Mouse (Mus musculus): ENCODE data around the gene Slc1a5.

Slc1a5 gene

DNA sequence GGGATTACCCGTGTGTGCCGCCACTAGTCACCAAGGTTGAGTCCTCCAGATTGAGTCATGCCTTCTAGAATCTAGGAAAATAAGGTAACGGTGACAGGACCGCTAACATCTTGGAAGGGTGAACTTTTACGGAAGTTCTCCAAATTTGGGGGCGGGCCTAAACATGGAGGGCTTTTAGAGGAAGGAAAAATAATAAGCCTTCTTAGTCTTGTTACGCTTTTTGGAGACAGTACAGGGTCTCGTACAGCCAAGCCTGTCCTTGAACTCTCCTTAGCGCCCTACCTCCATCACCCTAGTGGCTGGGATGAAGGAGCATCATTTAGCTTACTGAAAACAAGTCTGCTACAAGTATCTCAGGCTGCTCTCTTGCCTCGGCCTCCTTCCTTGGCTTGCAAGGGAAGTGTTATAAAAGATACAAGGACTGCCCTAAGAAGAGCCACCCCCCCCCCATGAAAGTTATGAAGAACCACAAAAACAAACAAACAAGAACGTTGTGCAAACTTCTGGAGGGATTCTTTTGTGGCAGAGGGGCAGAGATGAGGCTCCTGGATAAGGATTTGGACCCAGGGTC, 1.5 kb downstream of the Slc1a5 start:
- no peak for DNase-seq (ENCODE audit: low spot score in 2 of 2)

DNA sequence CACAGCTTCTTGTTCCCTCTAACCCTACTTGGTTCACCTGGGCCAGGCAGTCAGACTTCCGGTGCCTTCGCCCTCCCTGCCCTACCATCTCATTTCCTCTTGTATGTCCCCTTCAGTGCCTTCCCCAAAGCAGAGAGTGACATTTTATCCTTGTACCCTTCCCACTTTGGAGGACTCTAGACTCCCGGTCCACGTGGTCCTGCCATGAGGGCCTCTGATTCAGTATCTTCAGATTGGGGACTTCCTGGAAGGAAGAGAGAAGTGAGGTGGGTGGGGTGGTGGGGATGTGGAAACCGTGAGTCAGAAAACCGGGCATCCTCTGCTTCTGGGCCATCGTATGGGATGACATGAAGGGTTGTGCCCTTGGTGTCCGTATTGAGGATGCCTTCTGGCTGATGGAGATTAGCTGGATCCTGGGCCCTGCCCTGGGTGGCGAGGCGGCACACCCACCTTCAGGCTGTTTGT, 2.1 kb downstream of the Slc1a5 start:
- DNase-seq (ENCODE audit: low spot score in 2 of 2): no peak

DNA sequence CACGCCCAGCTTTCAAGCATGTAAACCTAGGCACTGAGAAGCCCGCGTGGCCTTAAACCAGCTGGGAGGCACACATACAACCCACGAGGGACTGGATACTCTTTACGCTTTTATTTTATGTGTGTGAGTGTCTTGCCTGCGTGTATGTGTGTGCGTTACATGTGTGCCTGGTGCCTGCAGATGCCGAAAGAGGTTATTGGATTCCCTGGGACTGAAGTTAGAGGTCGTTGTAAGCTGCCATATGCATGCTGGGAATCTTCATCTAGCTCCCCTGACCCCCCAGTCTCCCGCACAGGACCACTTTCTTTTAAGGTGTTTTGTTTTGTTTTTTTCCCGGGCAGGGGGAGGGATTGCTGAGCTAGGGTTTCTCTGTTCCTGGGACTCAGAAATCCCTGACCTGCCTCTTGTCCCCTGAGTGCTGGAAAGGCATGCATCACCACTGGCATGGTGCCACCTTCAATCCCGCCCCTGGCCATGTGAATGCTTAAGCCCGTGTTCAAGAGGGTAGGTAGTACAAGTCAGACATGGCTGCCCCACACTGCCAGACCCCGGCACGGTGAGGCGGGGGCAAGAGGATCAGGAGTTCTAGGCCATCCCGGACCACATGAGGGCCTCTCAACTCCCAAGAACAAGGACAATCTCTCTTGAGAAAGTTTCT, 2.7 kb downstream of the Slc1a5 start:
- peak in 1 of 2 experiments; percentile 70 for DNase-seq (ENCODE audit: low spot score in 2 of 2)

DNA sequence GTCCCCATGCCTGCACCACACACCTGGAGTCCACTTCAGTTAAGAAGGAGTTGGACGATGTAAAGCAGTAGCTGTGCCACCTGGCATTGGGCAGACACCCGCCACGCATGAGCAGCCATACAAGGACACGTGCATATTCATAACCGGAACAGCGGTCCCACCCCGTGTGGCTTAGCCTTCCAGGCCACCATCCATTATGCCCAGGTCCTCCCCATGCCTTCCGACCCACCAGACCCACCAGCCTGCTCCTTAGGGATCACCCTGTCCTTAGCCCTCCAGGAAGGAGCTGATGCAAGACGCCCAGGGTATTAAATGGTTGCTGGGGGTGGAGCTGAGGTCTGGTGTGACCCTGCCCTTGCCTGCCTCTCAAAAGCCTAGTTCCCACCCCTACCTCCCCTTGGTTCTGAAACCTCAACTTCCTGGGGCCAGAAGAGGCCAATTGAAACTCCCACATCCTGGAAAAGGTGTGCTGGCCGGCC, 3.4 kb downstream of the Slc1a5 start:
- no peak for DNase-seq (ENCODE audit: low spot score in 2 of 2)

DNA sequence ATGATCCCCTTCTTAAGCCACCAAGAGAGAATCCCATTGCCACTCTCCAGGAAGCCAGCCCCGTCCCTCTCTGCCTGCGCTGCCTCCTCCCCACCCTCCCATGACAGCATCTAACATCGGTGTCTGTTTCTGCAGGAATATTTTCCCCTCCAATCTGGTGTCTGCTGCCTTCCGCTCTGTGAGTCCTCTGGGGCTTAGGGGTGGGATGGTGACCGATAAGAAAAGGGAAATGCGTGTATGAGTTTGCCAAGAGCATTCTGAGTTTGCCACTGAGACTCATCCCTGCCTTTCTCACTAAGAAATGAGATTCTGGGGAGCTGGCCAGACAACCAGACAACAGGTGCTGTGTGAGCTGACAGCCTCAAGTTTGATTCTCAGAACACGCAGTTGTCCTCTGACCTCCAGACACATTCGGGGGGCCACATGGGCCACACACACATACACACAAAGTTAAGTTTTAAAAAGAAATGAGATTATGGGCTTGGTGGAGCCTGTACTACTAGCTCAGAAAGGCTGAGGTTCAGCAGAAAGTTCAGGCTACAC, 4.5 kb downstream of the Slc1a5 start:
- DNase-seq (ENCODE audit: low spot score in 2 of 2): no peak

DNA sequence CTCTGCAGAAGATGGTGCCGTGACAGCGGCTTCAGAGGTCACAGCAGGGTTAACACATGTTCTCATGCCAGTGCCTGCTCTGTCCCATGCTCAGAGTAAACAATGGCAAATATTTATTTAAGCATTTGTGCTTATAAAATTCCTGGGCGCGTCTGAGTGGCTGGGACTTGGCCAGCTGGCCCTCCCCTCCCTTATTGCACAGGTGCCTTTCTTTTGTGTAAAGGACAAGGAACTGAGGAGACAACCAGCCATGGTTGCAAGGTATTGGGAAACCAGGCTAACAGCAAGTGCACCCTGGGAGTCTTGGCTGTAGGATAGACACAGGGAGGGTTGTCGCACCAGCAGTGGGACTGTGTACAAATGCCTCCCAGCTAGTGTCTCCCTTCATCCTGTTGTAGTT, 11.2 kb downstream of the Slc1a5 start:
- peak in 1 of 2 experiments; percentile 59 for DNase-seq (ENCODE audit: low spot score in 2 of 2)

DNA sequence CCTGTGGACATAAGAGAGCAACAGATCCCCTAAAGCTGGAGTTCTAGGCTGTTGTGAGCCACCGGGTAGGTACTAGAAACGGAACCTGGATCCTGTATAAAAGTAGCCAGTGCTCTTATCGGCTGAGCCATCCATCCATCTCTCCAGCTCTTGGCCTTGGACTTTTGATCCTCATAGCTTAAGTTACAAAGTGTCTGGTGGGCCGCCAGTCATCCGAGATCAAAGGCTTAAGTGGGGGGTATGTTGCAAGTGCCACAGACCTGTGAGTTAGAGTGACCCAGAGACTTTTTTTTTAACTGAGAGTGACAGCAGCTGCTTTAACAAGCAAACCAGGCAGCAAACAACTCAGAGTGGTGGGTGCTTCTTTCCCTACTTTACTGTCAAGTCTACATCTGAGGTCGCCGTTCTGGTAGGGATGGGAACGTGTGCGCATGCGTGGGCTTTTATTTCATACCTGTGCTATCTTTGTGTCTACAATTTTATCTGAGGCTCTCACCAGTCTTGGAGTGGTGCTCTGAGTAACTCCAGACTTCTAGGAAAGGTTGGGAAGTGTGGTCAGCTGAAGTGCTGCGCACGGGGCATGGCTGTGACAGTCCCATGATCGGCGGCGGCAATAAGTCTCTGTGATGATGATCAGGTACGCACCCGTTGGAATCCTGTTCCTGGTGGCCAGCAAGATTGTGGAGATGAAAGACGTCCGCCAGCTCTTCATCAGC, 12.0 kb downstream of the Slc1a5 start:
- no peak for DNase-seq (ENCODE audit: low spot score in 2 of 2)

DNA sequence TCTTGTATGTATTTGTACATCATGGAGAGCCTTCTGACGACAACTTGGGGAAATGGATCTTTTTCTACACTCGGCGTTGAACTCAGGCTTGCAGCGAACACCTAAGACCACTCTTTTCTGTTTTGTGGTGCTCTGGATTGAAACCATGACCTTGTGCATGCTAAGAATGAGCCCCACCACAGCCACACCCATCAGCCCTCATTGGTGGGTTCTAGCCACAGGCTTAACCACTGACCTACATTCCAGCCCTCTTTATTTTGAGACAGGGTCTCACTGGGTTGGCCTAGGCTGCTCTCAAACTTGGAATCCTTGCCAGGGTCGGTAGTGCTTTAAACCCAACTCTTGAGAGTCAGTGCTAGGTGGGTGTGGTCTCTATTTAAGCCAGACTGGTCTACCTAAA, 13.7 kb downstream of the Slc1a5 start:
- no peak for DNase-seq (ENCODE audit: low spot score in 2 of 2)

DNA sequence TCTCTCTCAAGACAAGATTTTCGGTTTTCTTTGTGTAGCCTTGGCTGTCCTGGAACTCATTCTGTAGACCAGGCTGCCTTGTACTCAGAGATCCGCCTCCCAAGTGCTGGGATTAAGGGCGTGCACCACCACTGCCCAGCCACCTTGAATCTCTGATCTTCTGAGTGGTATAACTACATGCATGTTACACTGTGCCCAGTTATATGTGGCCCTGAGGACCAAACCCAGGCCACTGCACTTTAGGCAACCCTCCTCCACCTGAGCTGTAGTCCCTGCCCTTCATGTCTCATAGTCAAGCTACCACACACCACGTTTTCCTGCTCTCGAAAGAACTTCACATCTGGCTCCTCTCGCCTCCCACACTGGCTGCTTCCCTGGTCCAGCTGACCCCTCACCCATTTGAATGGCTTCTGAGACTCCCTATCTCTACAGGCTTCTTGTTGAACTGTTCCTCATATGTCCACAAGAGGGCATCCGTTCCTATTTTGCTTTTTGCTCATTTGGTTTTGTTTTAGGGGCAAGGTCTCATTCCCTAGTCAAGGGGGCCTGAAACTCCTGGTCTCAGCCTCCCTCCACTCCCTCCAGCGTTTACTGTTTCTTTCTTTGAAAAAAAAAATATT, 23.4 kb downstream of the Slc1a5 start:
- no peak for DNase-seq (ENCODE audit: low spot score in 2 of 2)

DNA sequence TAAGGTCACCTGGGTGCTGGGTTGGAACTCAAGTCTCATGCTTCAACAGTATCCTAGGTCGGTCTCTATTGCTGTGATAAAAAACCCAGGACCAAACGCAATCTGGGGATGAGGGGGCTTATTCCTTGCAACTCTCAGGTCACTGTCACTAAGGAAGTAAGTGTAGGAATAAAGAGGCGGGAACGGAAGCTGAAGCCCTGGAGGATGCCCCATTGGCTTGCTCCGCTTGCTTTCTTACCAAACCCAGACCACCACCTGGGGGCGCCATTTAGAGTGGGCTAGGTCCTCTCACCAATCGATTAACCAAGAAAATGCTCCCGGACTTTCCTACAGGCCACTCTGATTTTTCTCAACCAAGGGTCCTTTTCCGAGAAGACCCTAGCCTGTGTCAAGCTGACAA, 26.8 kb downstream of the Slc1a5 start:
- DNase-seq (ENCODE audit: low spot score in 2 of 2): no peak

DNA sequence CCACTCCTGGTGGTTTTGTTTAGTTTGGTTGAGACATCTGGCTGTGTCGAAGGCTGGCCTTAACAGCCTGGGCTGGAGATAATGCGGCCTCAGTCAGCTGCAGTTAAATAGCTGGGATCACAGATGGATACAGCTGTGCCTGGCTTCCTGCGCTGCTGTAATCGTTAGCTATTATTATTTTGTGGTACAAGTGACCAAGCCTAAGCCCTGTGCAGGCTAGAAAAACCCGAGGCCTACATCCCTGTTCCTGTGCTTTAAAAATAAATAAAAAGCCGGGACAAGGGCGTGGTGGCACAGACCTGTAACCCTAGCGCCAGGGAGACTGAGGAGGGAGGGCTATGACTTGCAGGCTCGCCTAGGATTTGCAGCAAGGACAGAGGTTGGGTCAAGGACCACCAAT, 27.5 kb downstream of the Slc1a5 start:
- no peak for DNase-seq (ENCODE audit: low spot score in 2 of 2)

DNA sequence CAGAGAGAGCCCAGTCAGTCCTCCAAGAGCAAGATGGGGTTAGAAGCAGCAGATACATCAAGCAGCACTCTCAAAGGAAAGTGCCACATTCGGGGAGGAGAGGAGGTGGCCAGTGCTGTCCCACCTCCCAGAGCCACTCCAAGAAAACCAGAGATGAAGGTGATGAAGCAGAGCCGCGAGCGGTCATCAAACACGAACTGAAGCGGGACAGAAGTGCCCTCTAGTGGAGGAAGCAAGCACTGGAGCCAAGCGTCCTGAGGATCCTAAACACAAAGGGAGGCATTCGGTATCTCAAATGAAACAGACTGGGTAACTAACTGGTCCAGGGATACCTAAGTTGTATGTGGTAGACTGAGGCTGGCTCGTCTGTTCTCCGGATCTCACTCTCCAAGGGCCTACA, 28.6 kb downstream of the Slc1a5 start:
- peak; percentile 62 to 70 for DNase-seq (ENCODE audit: low spot score in 2 of 2)

DNA sequence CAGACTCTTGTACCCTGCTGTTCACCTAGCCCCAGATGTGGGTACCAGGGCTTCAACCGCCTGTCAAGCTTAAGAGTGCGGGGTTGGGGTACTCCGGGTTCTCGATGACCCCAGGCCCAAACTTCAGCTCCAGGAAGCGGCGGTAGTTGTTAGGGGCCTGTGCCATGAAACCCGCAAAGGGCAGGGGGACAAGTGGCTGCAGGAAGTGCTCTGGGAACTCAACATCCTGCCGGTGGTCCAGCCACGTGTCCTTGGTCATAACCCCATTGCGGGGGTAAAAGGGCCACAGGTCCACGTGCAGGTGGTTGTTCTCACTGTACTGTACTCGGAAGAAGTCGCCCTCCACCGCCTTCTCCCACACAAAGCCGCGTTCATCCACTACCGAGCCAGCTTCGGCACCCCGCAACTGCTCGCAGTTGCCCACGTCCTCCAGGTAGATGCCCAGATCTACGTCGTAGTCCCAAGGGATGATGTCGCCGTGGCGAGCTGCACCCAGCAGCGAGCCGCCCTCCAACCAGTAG, 29.3 kb downstream of the Slc1a5 start:
- DNase-seq (ENCODE audit: low spot score in 2 of 2): no peak

DNA sequence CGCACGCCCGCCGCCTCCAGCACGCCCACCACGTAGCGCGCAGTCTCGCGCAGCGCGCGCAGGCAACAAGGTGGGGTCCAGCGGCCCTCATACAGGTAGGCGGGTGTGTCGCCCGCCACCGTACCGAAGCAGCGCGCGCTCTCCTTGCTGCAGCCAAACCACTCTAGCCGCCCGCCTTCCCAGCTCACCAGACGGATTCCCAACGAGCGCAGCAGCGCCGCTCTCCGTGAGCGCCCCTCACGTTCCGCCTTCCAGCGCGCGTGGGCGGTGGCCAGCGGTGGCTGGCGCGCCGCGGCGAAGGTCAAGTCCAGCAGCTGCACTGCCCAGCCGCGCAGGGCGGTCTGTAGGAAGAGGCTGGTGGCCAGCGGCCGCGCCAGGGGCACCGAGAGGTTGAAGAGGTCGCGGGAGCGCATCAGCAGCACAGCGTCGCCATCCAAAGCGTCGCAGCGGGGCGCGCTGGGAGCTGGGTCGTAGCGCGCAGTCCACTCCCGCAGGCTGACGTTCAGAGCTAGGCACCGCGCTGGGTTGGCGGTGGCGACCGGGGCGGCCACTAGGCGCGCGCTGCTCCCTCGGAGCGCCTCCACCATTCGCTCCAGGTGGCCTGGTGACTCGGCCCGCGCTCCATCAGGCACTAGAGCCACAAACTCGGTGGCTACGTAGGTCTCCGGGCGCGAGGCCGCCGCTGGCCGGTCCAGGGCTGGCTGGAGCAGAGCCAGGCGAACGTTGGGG, 29.9 kb downstream of the Slc1a5 start:
- no peak for DNase-seq (ENCODE audit: low spot score in 2 of 2)

DNA sequence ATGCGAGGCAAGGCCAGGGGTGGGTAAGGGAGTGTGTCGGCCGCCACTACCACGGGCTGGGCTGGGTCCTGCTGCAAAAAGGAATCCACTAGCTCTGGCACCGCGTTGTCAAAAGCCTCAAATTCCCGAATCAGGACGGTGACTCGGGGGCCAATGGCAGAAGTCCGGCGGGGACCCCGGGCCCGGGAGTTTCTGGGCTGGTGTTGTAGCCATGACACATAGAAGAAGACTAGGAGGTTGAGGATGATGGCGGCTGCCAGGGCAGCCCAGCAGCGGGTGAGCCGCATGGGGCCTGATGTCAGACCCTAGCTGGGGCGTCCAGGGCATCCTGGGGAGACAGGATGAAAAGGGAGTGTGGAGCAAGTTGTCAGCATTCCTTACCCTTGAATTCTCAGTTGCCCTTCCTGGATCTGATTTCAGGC, 30.5 kb downstream of the Slc1a5 start:
- DNase-seq (ENCODE audit: low spot score in 2 of 2): no peak

DNA sequence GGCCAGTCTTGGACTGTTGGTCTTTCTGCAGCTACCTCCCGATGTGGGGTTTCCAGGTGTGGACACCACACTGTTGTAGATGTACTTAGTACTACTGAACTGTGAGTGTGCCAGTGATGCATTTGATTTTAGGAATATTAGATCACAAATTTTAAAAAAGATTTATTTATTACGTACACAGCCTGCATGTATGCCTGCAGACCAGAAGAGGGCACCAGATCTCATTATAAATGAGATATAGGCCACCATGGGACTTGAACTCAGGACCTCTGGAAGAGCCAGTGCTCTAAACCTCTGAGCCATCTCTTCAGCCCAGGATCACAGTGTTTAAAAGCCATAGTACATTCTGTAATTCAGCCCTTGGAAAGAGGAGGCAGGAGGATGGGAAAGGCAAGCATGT, 31.4 kb downstream of the Slc1a5 start:
- no peak for DNase-seq (ENCODE audit: low spot score in 2 of 2)

DNA sequence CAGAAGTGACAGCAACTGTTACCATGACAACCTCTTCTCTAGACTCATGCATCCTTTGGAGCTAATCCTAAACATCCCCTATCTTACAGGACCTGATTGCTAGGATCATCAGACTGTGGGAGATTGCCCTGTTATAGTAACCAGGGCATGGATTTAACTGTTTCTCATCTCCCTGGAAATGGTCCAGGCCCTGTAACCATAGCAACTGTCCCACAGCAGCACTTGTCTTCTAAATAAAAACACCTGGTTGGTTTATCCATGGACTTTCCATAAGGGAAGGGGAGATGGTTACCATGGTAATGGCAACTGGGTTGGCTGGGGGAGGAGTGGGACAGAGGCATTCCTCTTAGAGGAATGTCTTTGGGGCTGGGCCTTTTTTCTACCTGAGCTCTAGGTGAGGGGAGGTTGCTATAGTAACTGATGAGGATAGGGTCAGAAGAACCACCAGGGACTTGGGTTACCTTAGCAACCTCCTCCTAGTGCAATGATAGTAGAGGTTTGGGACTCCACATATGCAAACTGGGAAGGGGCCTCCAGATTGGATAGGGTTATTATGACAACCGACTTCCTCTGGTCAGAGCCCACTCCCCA, 34.3 kb downstream of the Slc1a5 start, which contains the start of gene Strn4:
Gene Strn4, plus strand, starts transcription at position 539 of the 591 bp plus-strand sequence.
- no peak for DNase-seq (ENCODE audit: low spot score in 2 of 2)

DNA sequence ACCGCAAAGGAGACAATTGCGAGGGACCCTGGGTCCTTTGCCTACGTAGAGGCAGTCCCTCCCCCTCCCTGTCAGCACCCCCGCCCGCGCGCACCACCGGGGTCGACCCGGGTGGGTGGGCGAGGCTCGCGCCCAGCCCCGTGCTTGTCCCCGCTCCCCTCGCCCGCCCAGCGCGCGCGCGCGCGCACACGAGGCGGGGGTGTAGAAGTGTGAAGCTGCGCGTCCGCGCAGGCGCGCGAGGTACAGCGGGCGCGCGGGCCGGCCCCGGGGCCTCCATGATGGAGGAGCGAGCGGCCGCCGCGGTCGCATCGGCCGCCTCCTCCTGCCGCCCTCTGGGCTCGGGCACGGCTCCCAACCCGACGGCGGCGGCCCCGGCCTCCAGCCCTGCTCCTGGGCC, 34.9 kb downstream of the Slc1a5 start:
- peak; percentile 60 to 66 for DNase-seq (ENCODE audit: low spot score in 2 of 2)

DNA sequence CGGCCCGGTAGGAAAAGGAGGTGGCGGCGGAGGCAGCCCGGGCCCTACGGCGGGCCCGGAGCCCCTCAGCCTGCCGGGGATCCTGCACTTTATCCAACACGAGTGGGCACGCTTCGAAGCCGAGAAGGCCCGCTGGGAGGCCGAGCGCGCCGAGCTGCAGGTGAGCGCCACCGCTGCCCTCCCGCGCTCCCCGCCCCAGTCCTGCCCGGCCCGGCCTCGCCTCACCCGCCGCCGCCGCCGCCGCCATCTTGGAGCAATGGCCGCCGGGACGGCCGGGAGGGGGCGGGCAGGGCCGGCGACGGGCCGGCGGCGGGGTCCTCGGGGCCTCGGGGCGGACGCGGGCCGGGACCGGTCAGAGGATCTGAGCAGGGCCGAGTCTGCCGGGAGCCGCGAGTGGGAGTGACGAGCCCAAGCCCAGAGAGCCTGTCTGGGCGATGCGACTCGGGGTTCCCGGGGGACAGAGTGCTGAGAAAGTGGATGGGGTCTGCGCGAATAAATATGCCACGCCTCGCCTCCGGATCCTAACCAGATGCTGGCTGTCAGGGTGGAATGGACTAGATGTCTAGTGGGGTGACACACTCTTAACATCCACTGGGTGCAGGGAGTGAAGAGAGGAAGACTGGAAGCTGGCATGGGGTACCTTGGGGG, 35.5 kb downstream of the Slc1a5 start, which contains the start of gene Fkrp:
Gene Fkrp, minus strand, starts transcription at position 258 of the 648 bp plus-strand sequence.
- DNase-seq (ENCODE audit: low spot score in 2 of 2): peak; percentile 45 to 49

DNA sequence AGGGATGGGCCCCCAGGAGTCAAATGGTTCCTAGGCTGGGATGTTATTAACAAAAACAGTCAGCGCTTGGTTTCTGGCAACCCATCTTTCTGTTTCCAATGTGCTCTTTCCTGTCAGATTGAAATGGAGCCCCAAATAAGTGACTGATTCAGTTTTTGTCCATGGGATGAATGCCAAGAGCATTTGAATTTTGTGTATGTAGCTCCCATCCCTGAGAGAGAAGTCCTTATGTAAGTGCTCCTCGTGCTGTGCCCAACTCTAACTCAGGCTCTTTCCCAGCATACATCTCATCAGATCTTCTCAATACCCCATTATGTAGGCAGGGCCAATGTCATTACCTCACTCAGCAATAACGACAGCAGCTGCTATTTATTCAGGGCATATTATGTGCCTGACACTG, 36.6 kb downstream of the Slc1a5 start:
- no peak for DNase-seq (ENCODE audit: low spot score in 2 of 2)
